Mouse (Mus musculus): ENCODE results near the gene Wnt9a. TPM values are rescaled to one million over a fixed set of nuclear protein-coding genes. Genes with fewer than 3 reads are reported as not detected.
"Not testable (repeated sequence)": the region's sequence is repeated elsewhere in the genome, so short reads cannot be mapped to it uniquely, and the experiment has no call there.

The Wnt9a gene
- polyA plus RNA-seq, 1 experiment, result 6.8 TPM

- no peak overlapping the region for H3K27ac ChIP-seq (ENCODE audit: insufficient read depth, low read length)
- TF ChIP-seq POLR2A (IDR thresholded peaks at IDR 0.05; ENCODE audit: insufficient read depth, low read length), result no peak
- peak; percentile 34 for TF ChIP-seq CTCF (IDR thresholded peaks at IDR 0.05; ENCODE audit: low read depth, low read length)
- no peak for TF ChIP-seq EP300 (IDR thresholded peaks at IDR 0.05; ENCODE audit: insufficient read depth, low read depth, low read length)
- H3K4me1 ChIP-seq (ENCODE audit: control insufficient read depth, insufficient read depth, low read length), result no peaks in the 10 kb centered on the region
- H3K9me3 ChIP-seq (replicated peaks; ENCODE audit: control insufficient read depth, insufficient read depth, low read length, poor library complexity, severe bottlenecking), result no peaks in the 10 kb centered on the region
- no peaks in the 10 kb centered on the region for H3K27me3 ChIP-seq (ENCODE audit: control insufficient read depth, insufficient read depth, low read length, poor library complexity, severe bottlenecking)
- no peak overlapping the region for H3K4me3 ChIP-seq (ENCODE audit: low read depth, low read length)
- H3K9ac ChIP-seq (ENCODE audit: low read depth, poor library complexity, severe bottlenecking), result no peak overlapping the region
- H3K36me3 ChIP-seq (ENCODE audit: control insufficient read depth, insufficient read depth, low read length, poor library complexity, severe bottlenecking), result no peaks in the 10 kb centered on the region
Measured at GRCm38 (mm10) chr11:59297941-59298340, 8.8 kb upstream of the Wnt9a start.

GRCm38 (mm10) chr11:59300185-59300584 is 6.5 kb upstream of the Wnt9a start:
- Histone ChIP-seq H3K36me3 (ENCODE audit: control insufficient read depth, insufficient read depth, low read length, poor library complexity, severe bottlenecking) (no peaks in the 10 kb centered on the region), H3K9me3 (replicated peaks; ENCODE audit: control insufficient read depth, insufficient read depth, low read length, poor library complexity, severe bottlenecking) (no peaks in the 10 kb centered on the region), H3K9ac (ENCODE audit: low read depth, poor library complexity, severe bottlenecking) (no peak overlapping the region), H3K27me3 (ENCODE audit: control insufficient read depth, insufficient read depth, low read length, poor library complexity, severe bottlenecking) (no peaks in the 10 kb centered on the region), H3K27ac (ENCODE audit: insufficient read depth, low read length) (no peak overlapping the region), H3K4me1 (ENCODE audit: control insufficient read depth, insufficient read depth, low read length) (no peaks in the 10 kb centered on the region), H3K4me3 (ENCODE audit: low read depth, low read length) (no peak overlapping the region)
- TF ChIP-seq CTCF (IDR thresholded peaks at IDR 0.05; ENCODE audit: low read depth, low read length), result peak; percentile 18
- TF ChIP-seq EP300 (IDR thresholded peaks at IDR 0.05; ENCODE audit: insufficient read depth, low read depth, low read length), result no peak

GRCm38 (mm10) chr11:59301053-59301452 is 5.7 kb upstream of the Wnt9a start:
- H3K9me3 ChIP-seq (replicated peaks; ENCODE audit: control insufficient read depth, insufficient read depth, low read length, poor library complexity, severe bottlenecking); H3K36me3 ChIP-seq (ENCODE audit: control insufficient read depth, insufficient read depth, low read length, poor library complexity, severe bottlenecking); H3K4me1 ChIP-seq (ENCODE audit: control insufficient read depth, insufficient read depth, low read length); H3K27me3 ChIP-seq (ENCODE audit: control insufficient read depth, insufficient read depth, low read length, poor library complexity, severe bottlenecking); H3K27ac ChIP-seq (ENCODE audit: insufficient read depth, low read length); H3K9ac ChIP-seq (ENCODE audit: low read depth, poor library complexity, severe bottlenecking); H3K4me3 ChIP-seq (ENCODE audit: low read depth, low read length): not testable (repeated sequence)

- Histone ChIP-seq H3K4me1 (ENCODE audit: control insufficient read depth, insufficient read depth, low read length) (no peaks in the 10 kb centered on the region), H3K9me3 (replicated peaks; ENCODE audit: control insufficient read depth, insufficient read depth, low read length, poor library complexity, severe bottlenecking) (no peaks in the 10 kb centered on the region), H3K27me3 (ENCODE audit: control insufficient read depth, insufficient read depth, low read length, poor library complexity, severe bottlenecking) (peaks cover 8% of the 10 kb centered on the region), H3K27ac (ENCODE audit: insufficient read depth, low read length) (no peak overlapping the region), H3K4me3 (ENCODE audit: low read depth, low read length) (no peak overlapping the region), H3K9ac (ENCODE audit: low read depth, poor library complexity, severe bottlenecking) (no peak overlapping the region), H3K36me3 (ENCODE audit: control insufficient read depth, insufficient read depth, low read length, poor library complexity, severe bottlenecking) (no peaks in the 10 kb centered on the region)
- TF ChIP-seq EP300 (IDR thresholded peaks at IDR 0.05; ENCODE audit: insufficient read depth, low read depth, low read length) (no peak), CTCF (IDR thresholded peaks at IDR 0.05; ENCODE audit: low read depth, low read length) (peak; percentile 81)
Measured at GRCm38 (mm10) chr11:59302700-59303569, 3.8 kb upstream of the Wnt9a start.

GRCm38 (mm10) chr11:59305008-59305820 is 1.5 kb upstream of the Wnt9a start:
- Histone ChIP-seq H3K4me3 (ENCODE audit: low read depth, low read length) (no peak overlapping the region), H3K36me3 (ENCODE audit: control insufficient read depth, insufficient read depth, low read length, poor library complexity, severe bottlenecking) (no peaks in the 10 kb centered on the region), H3K9me3 (replicated peaks; ENCODE audit: control insufficient read depth, insufficient read depth, low read length, poor library complexity, severe bottlenecking) (no peaks in the 10 kb centered on the region), H3K4me1 (ENCODE audit: control insufficient read depth, insufficient read depth, low read length) (peaks cover 5% of the 10 kb centered on the region), H3K9ac (ENCODE audit: low read depth, poor library complexity, severe bottlenecking) (no peak overlapping the region), H3K27me3 (ENCODE audit: control insufficient read depth, insufficient read depth, low read length, poor library complexity, severe bottlenecking) (peaks cover 8% of the 10 kb centered on the region), H3K27ac (ENCODE audit: insufficient read depth, low read length) (no peak overlapping the region)
- TF ChIP-seq EP300 (IDR thresholded peaks at IDR 0.05; ENCODE audit: insufficient read depth, low read depth, low read length) (no peak), POLR2A (IDR thresholded peaks at IDR 0.05; ENCODE audit: insufficient read depth, low read length) (no peak), CTCF (IDR thresholded peaks at IDR 0.05; ENCODE audit: low read depth, low read length) (no peak)

- TF ChIP-seq EP300 (IDR thresholded peaks at IDR 0.05; ENCODE audit: insufficient read depth, low read depth, low read length) (no peak), POLR2A (IDR thresholded peaks at IDR 0.05; ENCODE audit: insufficient read depth, low read length) (no peak), CTCF (IDR thresholded peaks at IDR 0.05; ENCODE audit: low read depth, low read length) (no peak)
Measured at GRCm38 (mm10) chr11:59305821-59306215, 910 bp upstream of the Wnt9a start.

More at GRCm38 (mm10) chr11:59305821-59306215, 910 bp upstream of the Wnt9a start:
- peaks cover 5% of the 10 kb centered on the region for H3K4me1 ChIP-seq (ENCODE audit: control insufficient read depth, insufficient read depth, low read length)
- no peak overlapping the region for H3K27ac ChIP-seq (ENCODE audit: insufficient read depth, low read length)
- no peaks in the 10 kb centered on the region for H3K9me3 ChIP-seq (replicated peaks; ENCODE audit: control insufficient read depth, insufficient read depth, low read length, poor library complexity, severe bottlenecking)
- peak overlapping the region; percentile 87; the same call in 1 of the 2 replicates for H3K9ac ChIP-seq (ENCODE audit: low read depth, poor library complexity, severe bottlenecking)
- H3K4me3 ChIP-seq (ENCODE audit: low read depth, low read length), result peak overlapping the region; percentile 65
- no peaks in the 10 kb centered on the region for H3K36me3 ChIP-seq (ENCODE audit: control insufficient read depth, insufficient read depth, low read length, poor library complexity, severe bottlenecking)
- peaks cover 8% of the 10 kb centered on the region for H3K27me3 ChIP-seq (ENCODE audit: control insufficient read depth, insufficient read depth, low read length, poor library complexity, severe bottlenecking)
